Mouse (Mus musculus) thymus, adult 2 months (tissue): ENCODE results near the gene Smo. TPM values are rescaled to one million over a fixed set of nuclear protein-coding genes. Genes with fewer than 3 reads are reported as not detected.

Source experiments
- DNase-seq: peaks from one replicate; pipeline ENCODE4 v3.0.0; 2021
- H3K27ac ChIP-seq: fragments of 200-500 bp; 2 replicates; pipeline ENCODE4 v1.5.1; 2012; ENCODE audit warnings: low read length, control low read depth; ENCODE audit not compliant: control insufficient read depth, insufficient read depth
- H3K27me3 ChIP-seq: fragments of 200-500 bp; 2 replicates; pipeline ENCODE4 v1.6.1; 2012; ENCODE audit warnings: mild to moderate bottlenecking, low read length, moderate library complexity, mixed read lengths; ENCODE audit not compliant: control insufficient read depth, insufficient read depth
- H3K36me3 ChIP-seq: fragments of 200-500 bp; 2 replicates; pipeline ENCODE4 v1.6.1; 2012; ENCODE audit warnings: mild to moderate bottlenecking, low read length, moderate library complexity; ENCODE audit not compliant: control insufficient read depth, insufficient read depth
- H3K4me1 ChIP-seq: fragments of 200-500 bp; replicated peaks from 2 replicates; pipeline ENCODE4 v1.6.1; 2012; ENCODE audit warnings: low read length; ENCODE audit not compliant: control insufficient read depth, insufficient read depth
- H3K4me3 ChIP-seq: fragments of 200-500 bp; 2 replicates; pipeline ENCODE4 v1.5.1; 2012; ENCODE audit warnings: mild to moderate bottlenecking, low read length, control low read depth, moderate library complexity; ENCODE audit not compliant: control insufficient read depth, insufficient read depth
- CTCF ChIP-seq: fragments of 200-500 bp; IDR thresholded peaks from 2 replicates; pipeline ENCODE4 v1.5.1; 2012; ENCODE audit warnings: mild to moderate bottlenecking, control low read depth, low read length, moderate library complexity, borderline replicate concordance; ENCODE audit not compliant: control insufficient read depth, poor library complexity, insufficient read depth; ENCODE audit errors: extremely low read depth
- POLR2A ChIP-seq: fragments of 200-500 bp; IDR thresholded peaks from 2 replicates; pipeline ENCODE4 v1.6.1; 2012; ENCODE audit warnings: mild to moderate bottlenecking, low read length, control low read depth, moderate library complexity; ENCODE audit not compliant: control insufficient read depth, poor library complexity, insufficient read depth; ENCODE audit errors: extremely low read depth
- WGBS: fragments of 180-500 bp; shearing (Covaris S2); methylation state at CpG from one replicate; pipeline ENCODE4 v1.1.7; 2018; 5-methylcytosine and 5-hydroxymethylcytosine counted together
- polyA plus RNA-seq: library from polyadenylated mRNA; depleted of rRNA; stranded (reverse); fragments of >200 nt; gene quantifications from 2 replicates; pipeline ENCODE4 v1.2.3, GENCODE M21; 2012

The Smo gene
- polyA plus RNA-seq, 1 experiment: 48.9 TPM

GRCm38 (mm10) chr6:29761282-29761681 is 26.0 kb downstream of the Smo start:
- H3K36me3 ChIP-seq: no peaks in the 10 kb centered on the region
- H3K4me1 ChIP-seq: no peaks in the 10 kb centered on the region
- H3K4me3 ChIP-seq: no peak overlapping the region
- H3K27me3 ChIP-seq: no peaks in the 10 kb centered on the region
- WGBS: 98% methylated on average over 4 of the region's 4 CpGs
- H3K27ac ChIP-seq: no peak overlapping the region
- DNase-seq: no peak
- TF ChIP-seq POLR2A: no peak

GRCm38 (mm10) chr6:29762524-29762923 is 27.2 kb downstream of the Smo start:
- Histone ChIP-seq H3K27me3 (no peaks in the 10 kb centered on the region), H3K27ac (no peak overlapping the region), H3K4me3 (no peak overlapping the region), H3K36me3 (no peaks in the 10 kb centered on the region), H3K4me1 (no peaks in the 10 kb centered on the region)
- no peak for TF ChIP-seq POLR2A
- no peak for TF ChIP-seq CTCF
- DNase-seq: no peak
- WGBS: 89% methylated on average over 4 of the region's 4 CpGs

GRCm38 (mm10) chr6:29766874-29767273 is 31.6 kb downstream of the Smo start:
- TF ChIP-seq CTCF (no peak), POLR2A (no peak)
- Histone ChIP-seq H3K4me3 (no peak overlapping the region), H3K4me1 (0 out of 2 replicates have a peak, but pooled peaks cover 2% of the 10 kb centered on the region), H3K27me3 (no peaks in the 10 kb centered on the region), H3K36me3 (no peaks in the 10 kb centered on the region), H3K27ac (no peak overlapping the region)
- DNase-seq: no peak
- 97% methylated on average over 2 of the region's 2 CpGs for WGBS

GRCm38 (mm10) chr6:29767813-29768660 is 32.7 kb downstream of the Smo start, which contains the start of gene Ahcyl2:
Ahcyl2 (plus strand) TSS chr6:29768011.
- peak within 1 kb of the TSS; percentile 21 for H3K27ac ChIP-seq
- peak; percentile 95 for DNase-seq
- WGBS: under 1% methylated on average over 59 of the region's 61 CpGs
- H3K4me1 ChIP-seq: 0 out of 2 replicates have a peak, but pooled peaks cover 2% of the 10 kb centered on the region
- H3K27me3 ChIP-seq: no peaks in the 10 kb centered on the region
- no peaks in the 10 kb centered on the region for H3K36me3 ChIP-seq
- TF ChIP-seq POLR2A (peak; percentile 69; the same call in 1 of the 2 replicates), CTCF (no peak; the same call in 1 of the 2 replicates)
- H3K4me3 ChIP-seq: peak within 1 kb of the TSS; percentile 70

GRCm38 (mm10) chr6:29768791-29769441 is 33.6 kb downstream of the Smo start:
- no peaks in the 10 kb centered on the region for H3K36me3 ChIP-seq
- H3K27me3 ChIP-seq: no peaks in the 10 kb centered on the region
- 0 out of 2 replicates have a peak, but pooled peaks cover 2% of the 10 kb centered on the region for H3K4me1 ChIP-seq
- DNase-seq: no peak
- under 1% methylated on average over 50 of the region's 50 CpGs for WGBS
- H3K27ac ChIP-seq: peak overlapping the region; percentile 21
- TF ChIP-seq CTCF (peak; percentile 9; the same call in 1 of the 2 replicates), POLR2A (no peak)
- peak overlapping the region; percentile 70 for H3K4me3 ChIP-seq

- WGBS: 81% methylated on average over 2 of the region's 2 CpGs
- Histone ChIP-seq H3K4me1 (0 out of 2 replicates have a peak, but pooled peaks cover 2% of the 10 kb centered on the region), H3K27me3 (no peaks in the 10 kb centered on the region), H3K27ac (no peak overlapping the region), H3K36me3 (no peaks in the 10 kb centered on the region), H3K4me3 (no peak overlapping the region)
- no peak for DNase-seq
- TF ChIP-seq CTCF (no peak), POLR2A (no peak)
Measured at GRCm38 (mm10) chr6:29770672-29771321, 35.5 kb downstream of the Smo start.
